ENCODE assay signal across 20 mouse cellular contexts in genomic region chr3:141338224-141338982, GRCm38 (mm10).
A peak's percentile ranks its signal among the peaks of the same experiment; 100 is the strongest.
DNase-seq lines count a peak whose midpoint lies in the region; ATAC-seq lines count a peak whose summit lies in the region.
"Had no signal": no experiment of that assay in that cellular context is flagged by ENCODE, and none has a peak within 500 bp of the region (broad histone marks: within the 10 kb centered on the region; RNA-seq: fewer than 3 reads in every experiment).

No protein-coding gene starts in this region.

- H3K9ac ChIP-seq in limb, embryonic 12.5 days (replicated peaks) = no peak overlapping the region
- no peak overlapping the region for H3K9ac ChIP-seq in forebrain, embryonic 15.5 days (replicated peaks)
- H3K9ac ChIP-seq in neural tube, embryonic 15.5 days (replicated peaks) = no peak overlapping the region
- H3K9ac ChIP-seq: heart, embryonic 13.5 days had no signal

- no peaks in the 10 kb centered on the region for H3K9me3 ChIP-seq in limb, embryonic 12.5 days
- no peaks in the 10 kb centered on the region for H3K9me3 ChIP-seq in limb, embryonic 10.5 days (replicated peaks)
- H3K9me3 ChIP-seq in forebrain, embryonic 15.5 days = no peaks in the 10 kb centered on the region
- H3K9me3 ChIP-seq in neural tube, embryonic 15.5 days (replicated peaks) = no peaks in the 10 kb centered on the region
- H3K9me3 ChIP-seq: heart, embryonic 13.5 days had no signal

- no peak; the same call in 1 of the 2 replicates for ATAC-seq in limb, embryonic 12.5 days (ENCODE audit: insufficient number of reproducible peaks, insufficient read depth, low FRiP score, low TSS enrichment, low read depth)
- ATAC-seq in forebrain, embryonic 15.5 days (replicated peaks) = peak; percentile 63; the same call in 1 of the 2 replicates
- peak; percentile 89 for ATAC-seq in neural tube, embryonic 15.5 days (ENCODE audit: low FRiP score)
- ATAC-seq: activated CD4-positive, CD25-positive, alpha-beta regulatory T cell, adult 4 months had no signal

- H3K36me3 ChIP-seq in limb, embryonic 12.5 days = no peaks in the 10 kb centered on the region
- no peaks in the 10 kb centered on the region for H3K36me3 ChIP-seq in limb, embryonic 10.5 days
- H3K36me3 ChIP-seq in forebrain, embryonic 15.5 days = no peaks in the 10 kb centered on the region
- no peaks in the 10 kb centered on the region for H3K36me3 ChIP-seq in neural tube, embryonic 15.5 days
- H3K36me3 ChIP-seq: heart, embryonic 13.5 days had no signal

- H3K4me3 ChIP-seq in limb, embryonic 12.5 days (replicated peaks) = no peak overlapping the region
- no peak overlapping the region for H3K4me3 ChIP-seq in limb, embryonic 10.5 days
- peak overlapping the region; percentile 13; the same call in 1 of the 2 replicates for H3K4me3 ChIP-seq in forebrain, embryonic 15.5 days
- no peak overlapping the region for H3K4me3 ChIP-seq in neural tube, embryonic 15.5 days (replicated peaks)
- H3K4me3 ChIP-seq: erythroblast, embryonic 14.5 days; heart, embryonic 13.5 days had no signal

- 22% methylated on average over 9 of the region's 9 CpGs for WGBS in limb, embryonic 12.5 days
- 67% methylated on average over 9 of the region's 9 CpGs for WGBS in limb, embryonic 10.5 days
- WGBS in forebrain, embryonic 15.5 days = 16% methylated on average over 9 of the region's 9 CpGs
- 27% methylated on average over 9 of the region's 9 CpGs for WGBS in neural tube, embryonic 15.5 days

- DNase-seq in cerebellum, postnatal 10 days = peak; percentile 20 to 38
- DNase-seq in cerebellum, postnatal 4 days (ENCODE audit: low spot score in 2 of 2) = no peak
- no peak for DNase-seq in limb, embryonic 10.5 days (ENCODE audit: low spot score)
- DNase-seq in adrenal gland, postnatal 4 days (ENCODE audit: low spot score in 2 of 2) = no peak
- no peak for DNase-seq in embryo, embryonic 10 days (ENCODE audit: low spot score)
- DNase-seq: adrenal gland, postnatal 36 days; cerebellum, adult 11 months; heart, postnatal 4 days; kidney, adult 9 months; liver; lung, adult 18-20 months; lung, postnatal 4 days; right cerebral cortex, postnatal 14 days; thymus, postnatal 36 days had no signal

- no peaks in the 10 kb centered on the region for H3K27me3 ChIP-seq in limb, embryonic 12.5 days
- no peaks in the 10 kb centered on the region for H3K27me3 ChIP-seq in limb, embryonic 10.5 days (ENCODE audit: low read depth, poor library complexity, severe bottlenecking)
- no peaks in the 10 kb centered on the region for H3K27me3 ChIP-seq in forebrain, embryonic 15.5 days
- H3K27me3 ChIP-seq in neural tube, embryonic 15.5 days (replicated peaks) = no peaks in the 10 kb centered on the region
- H3K27me3 ChIP-seq: heart, embryonic 13.5 days had no signal

- peak overlapping the region; percentile 27 for H3K4me2 ChIP-seq in limb, embryonic 12.5 days
- H3K4me2 ChIP-seq in forebrain, embryonic 15.5 days (replicated peaks) = peak overlapping the region; percentile 32
- H3K4me2 ChIP-seq in neural tube, embryonic 15.5 days = peak overlapping the region; percentile 39
- H3K4me2 ChIP-seq: heart, embryonic 13.5 days had no signal

- H3K27ac ChIP-seq in limb, embryonic 12.5 days = no peak overlapping the region
- H3K27ac ChIP-seq in limb, embryonic 10.5 days = no peak overlapping the region
- no peak overlapping the region for H3K27ac ChIP-seq in forebrain, embryonic 15.5 days (replicated peaks)
- H3K27ac ChIP-seq in neural tube, embryonic 15.5 days (replicated peaks) = peak overlapping the region; percentile 65
- H3K27ac ChIP-seq: heart, embryonic 13.5 days had no signal

- peaks cover 3% of the 10 kb centered on the region; the same call in 1 of the 2 replicates for H3K4me1 ChIP-seq in limb, embryonic 12.5 days (replicated peaks)
- peaks cover 9% of the 10 kb centered on the region for H3K4me1 ChIP-seq in limb, embryonic 10.5 days
- peaks cover 8% of the 10 kb centered on the region for H3K4me1 ChIP-seq in forebrain, embryonic 15.5 days
- no peaks in the 10 kb centered on the region for H3K4me1 ChIP-seq in neural tube, embryonic 15.5 days
- H3K4me1 ChIP-seq: heart, embryonic 13.5 days had no signal

Comparison
In these comparisons a context has a peak if more than half of its experiments do, and no peak if none do; other contexts are left out.
1. DNase-seq: peak in cerebellum, postnatal 10 days (2 of 2); none in cerebellum, postnatal 4 days (0 of 2), limb, embryonic 10.5 days (single experiment), adrenal gland, postnatal 4 days (0 of 2) and embryo, embryonic 10 days (single experiment).
2. Peak in every context shown above with its lines, with median percentiles within 50 percentile points of each other: H3K4me2 ChIP-seq.